Mouse (Mus musculus): ENCODE measurements around the gene Ssc4d.

- no peak for TF ChIP-seq CTCF (conservative IDR thresholded peaks at IDR 0.05; ENCODE audit: insufficient read depth, insufficient read length, low read depth, low read length)
- TF ChIP-seq POLR2A (IDR thresholded peaks at IDR 0.05; ENCODE audit: low read depth, low read length): no peak
These were observed 57.7 kb downstream of the Ssc4d start for GRCm38 (mm10) chr5:135916601-135917000.
